Mouse (Mus musculus) liver, embryonic 11.5 days (tissue): Measurements from ENCODE around the gene Polr1a. TPM values are rescaled to one million over a fixed set of nuclear protein-coding genes. Genes with fewer than 3 reads are reported as not detected.

Source experiments
- ATAC-seq: fragments of 200-750 bp; cut with Nextera tagmentation; replicated peaks from 2 replicates; pipeline ENCODE4 v1.8.0; 2017; ENCODE audit warnings: moderate number of reproducible peaks, mild to moderate bottlenecking, moderate TSS enrichment, moderate library complexity; ENCODE audit not compliant: low FRiP score
- DNase-seq: peaks from one replicate; pipeline ENCODE4 v3.0.0-alpha.2; 2017; ENCODE audit warnings: low spot score
- H3K27ac ChIP-seq: fragments of 300-500 bp; sonication (generic); 2 replicates; pipeline ENCODE4 v1.5.1; 2014; ENCODE audit warnings: mild to moderate bottlenecking, low read depth, low read length, control low read depth
- H3K27me3 ChIP-seq: fragments of 300-500 bp; sonication (generic); replicated peaks from 2 replicates; pipeline ENCODE4 v1.6.1; 2014; ENCODE audit warnings: low read length, mixed read lengths; ENCODE audit not compliant: control insufficient read depth, insufficient read depth
- H3K36me3 ChIP-seq: fragments of 300-500 bp; sonication (generic); 2 replicates; pipeline ENCODE4 v1.6.1; 2014; ENCODE audit warnings: mild to moderate bottlenecking, low read length, moderate library complexity, mixed read lengths; ENCODE audit not compliant: control insufficient read depth, insufficient read depth
- H3K4me1 ChIP-seq: fragments of 300-500 bp; sonication (generic); replicated peaks from 2 replicates; pipeline ENCODE4 v1.6.1; 2014; ENCODE audit warnings: low read length, mixed read lengths; ENCODE audit not compliant: control insufficient read depth, insufficient read depth
- H3K4me2 ChIP-seq: fragments of 300-500 bp; sonication (generic); 2 replicates; pipeline ENCODE4 v1.6.1; 2014; ENCODE audit warnings: mild to moderate bottlenecking, control low read depth, moderate library complexity
- H3K4me3 ChIP-seq: fragments of 300-500 bp; sonication (generic); 2 replicates; pipeline ENCODE4 v1.5.1; 2014; ENCODE audit warnings: low read depth, low read length, control low read depth
- H3K9ac ChIP-seq: fragments of 300-500 bp; sonication (generic); 2 replicates; pipeline ENCODE4 v1.6.1; 2014; ENCODE audit warnings: low read depth, low read length, control low read depth
- H3K9me3 ChIP-seq: fragments of 300-500 bp; sonication (generic); 2 replicates; pipeline ENCODE4 v1.6.1; 2016; ENCODE audit warnings: low read length, inconsistent platforms, mixed read lengths; ENCODE audit not compliant: control insufficient read depth
- WGBS: fragments of 180-500 bp; shearing (Covaris S2); extraction: QIAGEN DNeasy Blood & Tissue Kit; methylation state at CpG from one replicate; pipeline ENCODE4 v1.1.7; 2014; 5-methylcytosine and 5-hydroxymethylcytosine counted together
- polyA plus RNA-seq: library from polyadenylated mRNA; unstranded; fragments of >200 nt; fragmentation: Nextera tagmentation; extraction: Ambion mirVana; gene quantifications from 2 replicates; pipeline ENCODE4 v1.2.1, GENCODE M21; 2014

The Polr1a gene
- polyA plus RNA-seq, 1 experiment from 2014 or later: 45.7 TPM

DNA sequence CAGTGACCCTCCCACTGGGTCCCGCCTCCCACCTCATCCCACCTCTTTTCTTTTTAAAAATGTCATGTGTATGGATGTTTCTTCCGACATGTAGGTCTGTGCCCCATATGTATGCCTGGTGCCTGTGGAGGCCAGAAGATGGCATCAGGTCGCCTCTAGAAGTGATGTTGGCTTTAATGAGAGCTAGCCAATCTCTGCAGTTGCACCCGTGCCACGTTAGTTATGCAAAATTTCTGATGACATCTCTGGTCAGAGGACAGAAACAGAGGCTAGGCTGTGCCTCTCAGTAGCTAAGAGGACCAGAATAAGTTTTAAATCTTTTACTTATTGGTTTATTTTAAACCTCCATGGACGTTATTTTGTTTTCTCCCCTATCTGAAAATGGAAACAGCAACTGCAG lies 109.2 kb downstream of the Polr1a start:
- WGBS: 73% methylated on average over 6 of the region's 6 CpGs
- no peak for ATAC-seq
- no peak for DNase-seq

GRCm38 (mm10) chr6:72025497-72025896 lies 116.6 kb downstream of the Polr1a start:
- Histone ChIP-seq H3K9ac (no peak overlapping the region), H3K4me2 (no peak overlapping the region), H3K4me1 (no peaks in the 10 kb centered on the region), H3K36me3 (no peaks in the 10 kb centered on the region), H3K4me3 (no peak overlapping the region), H3K27me3 (no peaks in the 10 kb centered on the region), H3K27ac (no peak overlapping the region), H3K9me3 (no peaks in the 10 kb centered on the region)
- no peak for ATAC-seq
- DNase-seq: no peak

More for the DNA sequence above, 109.2 kb downstream of the Polr1a start:
- Histone ChIP-seq H3K27me3 (no peaks in the 10 kb centered on the region), H3K4me1 (no peaks in the 10 kb centered on the region), H3K9ac (no peak overlapping the region), H3K4me3 (no peak overlapping the region), H3K36me3 (no peaks in the 10 kb centered on the region), H3K9me3 (no peaks in the 10 kb centered on the region), H3K4me2 (no peak overlapping the region), H3K27ac (no peak overlapping the region)

DNA sequence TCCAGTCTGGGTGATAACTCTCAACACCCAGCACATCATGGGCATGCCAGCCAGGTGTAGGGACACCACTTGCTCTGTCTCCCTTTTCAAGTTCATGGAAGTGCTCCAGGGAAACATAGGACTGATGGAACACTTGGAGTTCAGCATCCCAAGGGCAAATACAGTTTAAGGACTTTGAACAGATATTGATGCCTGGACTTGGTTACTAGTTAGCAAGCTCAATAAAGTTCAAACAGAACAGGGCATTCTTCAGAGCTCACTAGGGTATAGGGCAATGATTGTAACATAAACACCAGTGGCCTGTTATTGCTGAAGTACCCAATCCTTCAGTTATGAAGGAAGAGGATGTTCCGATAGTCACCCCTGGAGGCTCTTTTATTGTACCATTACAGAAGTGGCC lies 119.2 kb downstream of the Polr1a start:
- H3K9me3 ChIP-seq: no peaks in the 10 kb centered on the region
- H3K36me3 ChIP-seq: no peaks in the 10 kb centered on the region
- H3K27me3 ChIP-seq: no peaks in the 10 kb centered on the region
- H3K4me3 ChIP-seq: no peak overlapping the region
- H3K27ac ChIP-seq: no peak overlapping the region
- 88% methylated on average over 1 of the region's 1 CpGs for WGBS
- DNase-seq (no peak), ATAC-seq (no peak)
- H3K4me2 ChIP-seq: no peak overlapping the region
- H3K9ac ChIP-seq: no peak overlapping the region
- H3K4me1 ChIP-seq: no peaks in the 10 kb centered on the region

DNA sequence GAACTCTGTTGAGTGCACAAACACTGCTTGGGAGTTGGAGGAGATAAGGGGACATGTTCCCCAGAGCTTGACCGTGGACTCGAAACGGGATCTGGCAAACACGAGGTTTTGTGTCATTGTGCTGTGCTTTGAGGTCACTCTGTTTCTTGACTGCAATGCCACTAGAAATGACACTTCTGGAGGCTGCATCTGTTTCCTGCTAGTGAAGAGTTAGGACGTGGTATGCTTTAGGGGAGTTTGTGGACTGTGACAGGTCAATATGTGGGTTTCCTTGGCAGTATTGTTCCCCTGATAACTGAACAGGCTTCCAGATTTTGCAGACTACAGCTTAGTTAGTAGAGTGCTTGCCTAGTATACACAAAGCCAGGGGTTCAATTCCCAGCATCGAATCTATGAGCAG lies 120.8 kb downstream of the Polr1a start:
- no peak for ATAC-seq
- H3K9me3 ChIP-seq: no peaks in the 10 kb centered on the region
- no peaks in the 10 kb centered on the region for H3K4me1 ChIP-seq
- no peak overlapping the region for H3K9ac ChIP-seq
- H3K27ac ChIP-seq: no peak overlapping the region
- WGBS: 39% methylated on average over 6 of the region's 6 CpGs
- H3K27me3 ChIP-seq: no peaks in the 10 kb centered on the region
- no peak overlapping the region for H3K4me2 ChIP-seq
- H3K36me3 ChIP-seq: no peaks in the 10 kb centered on the region
- no peak for DNase-seq
- no peak overlapping the region for H3K4me3 ChIP-seq

Other genes with a start within 250 kb of the Polr1a start
- gene Reep1, start 201.5 kb upstream of the Polr1a start, polyA plus RNA-seq: 11.1 and 12.2 TPM in 2 replicates
- 110 and 111 TPM in 2 replicates for gene Mrpl35, start 82.1 kb upstream of the Polr1a start, polyA plus RNA-seq
- 222 and 247 TPM in 2 replicates for gene Immt, start 77.7 kb upstream of the Polr1a start, polyA plus RNA-seq
- 151 and 174 TPM in 2 replicates for gene Ptcd3, start 303 bp upstream of the Polr1a start, polyA plus RNA-seq
- 109 and 114 TPM in 2 replicates for gene St3gal5, start 188.5 kb downstream of the Polr1a start, polyA plus RNA-seq